Mouse (Mus musculus): ENCODE data around the gene Best2.

Best2 gene

DNA sequence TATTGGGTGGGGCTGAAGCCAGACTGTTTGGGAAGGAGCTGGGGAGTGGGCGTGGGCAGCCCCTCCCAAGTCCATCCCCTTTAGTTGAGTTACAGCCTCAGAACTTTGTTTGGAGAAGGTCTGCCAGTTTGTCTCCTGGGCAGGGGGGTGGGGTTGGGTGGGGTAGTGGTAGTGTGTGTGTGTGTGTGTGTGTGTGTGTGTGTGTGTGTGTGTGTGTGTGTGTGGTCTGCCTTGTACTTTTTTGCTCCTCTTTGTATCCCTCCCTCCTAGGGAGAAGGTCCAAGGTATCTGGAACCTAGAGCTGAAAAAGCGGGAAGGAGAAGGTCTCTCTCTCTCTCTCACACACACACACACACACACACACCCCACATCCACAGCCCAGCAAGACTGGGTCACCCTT lies at the start of gene Best2:
TSS of gene Best2 (minus strand) at position 101 of the 400 bp plus-strand sequence.
- DNase-seq (ENCODE audit: extremely low read depth, low read depth): no peak

DNA sequence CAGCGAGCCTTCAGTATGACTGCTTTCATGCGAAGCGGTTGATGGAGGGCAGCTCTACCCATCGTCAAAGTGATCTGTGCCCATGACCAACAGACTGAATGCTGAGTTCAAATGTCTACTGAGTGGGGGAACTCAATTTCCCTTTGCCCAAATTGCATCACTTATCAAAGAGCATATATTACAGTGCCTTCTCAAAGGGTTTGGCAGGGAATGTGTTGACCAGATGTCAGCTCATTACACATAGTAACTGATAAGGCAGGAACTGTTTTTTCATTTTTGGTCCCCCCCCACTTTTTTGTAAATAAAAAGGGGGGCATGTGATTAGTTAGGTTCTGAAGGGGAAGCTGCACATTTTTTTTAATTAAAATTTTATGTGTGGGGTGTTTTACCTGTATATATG lies 48.3 kb upstream of the Best2 start:
- DNase-seq (ENCODE audit: extremely low read depth, low read depth): no peak

GRCm38 (mm10) chr8:85059879-85060616 lies 45.7 kb upstream of the Best2 start, which contains the start of gene Fbxw9:
Gene Fbxw9 (plus strand): TSS chr8:85060055.
- DNase-seq (ENCODE audit: extremely low read depth, low read depth): peak; percentile 52

GRCm38 (mm10) chr8:85057367-85057766 lies 43.0 kb upstream of the Best2 start:
- DNase-seq (ENCODE audit: extremely low read depth, low read depth): no peak

- DNase-seq (ENCODE audit: extremely low read depth, low read depth): no peak
Observed at GRCm38 (mm10) chr8:85043619-85044018, 29.3 kb upstream of the Best2 start.

GRCm38 (mm10) chr8:85037681-85038531 lies 23.6 kb upstream of the Best2 start:
- DNase-seq (ENCODE audit: extremely low read depth, low read depth): peak; percentile 26

GRCm38 (mm10) chr8:85037366-85037680 lies 23.0 kb upstream of the Best2 start:
- DNase-seq (ENCODE audit: extremely low read depth, low read depth): peak; percentile 42

DNA sequence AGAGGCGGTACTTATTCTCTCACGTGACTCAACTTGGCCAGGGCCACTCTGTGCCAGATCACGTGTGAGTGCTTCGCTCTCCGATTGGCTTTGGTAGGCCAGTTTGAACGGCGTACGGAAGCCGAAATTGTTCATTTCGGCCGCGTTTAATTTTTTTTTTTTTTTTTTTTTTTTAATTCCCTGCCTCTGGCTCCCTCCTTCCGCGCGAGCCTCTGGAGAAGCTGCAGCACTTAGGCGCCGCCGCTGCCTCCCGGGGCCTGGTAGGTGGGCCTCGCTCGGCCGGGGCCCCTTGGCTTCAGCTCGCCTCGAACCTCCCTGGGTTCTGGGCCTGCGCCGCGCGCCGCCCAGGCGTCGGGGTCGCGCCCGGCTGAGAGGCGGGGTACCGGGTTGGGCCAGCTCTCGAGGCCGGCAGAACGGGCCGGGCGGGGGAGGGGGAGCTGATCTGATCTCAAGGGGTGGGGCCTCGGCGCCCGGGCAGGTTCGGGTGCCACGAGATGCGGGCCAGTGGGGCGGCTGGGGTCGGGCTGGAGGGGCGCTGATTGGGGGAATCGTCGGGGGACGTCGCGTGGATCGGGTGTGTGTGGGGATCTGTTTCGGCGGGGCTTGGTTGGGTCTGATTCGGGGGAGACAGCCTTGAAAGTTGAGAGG lies 22.5 kb upstream of the Best2 start, which contains the start of gene Tnpo2:
TSS of gene Tnpo2 (plus strand) at position 198 of the 648 bp plus-strand sequence.
- peak; percentile 98 for DNase-seq (ENCODE audit: extremely low read depth, low read depth)

DNA sequence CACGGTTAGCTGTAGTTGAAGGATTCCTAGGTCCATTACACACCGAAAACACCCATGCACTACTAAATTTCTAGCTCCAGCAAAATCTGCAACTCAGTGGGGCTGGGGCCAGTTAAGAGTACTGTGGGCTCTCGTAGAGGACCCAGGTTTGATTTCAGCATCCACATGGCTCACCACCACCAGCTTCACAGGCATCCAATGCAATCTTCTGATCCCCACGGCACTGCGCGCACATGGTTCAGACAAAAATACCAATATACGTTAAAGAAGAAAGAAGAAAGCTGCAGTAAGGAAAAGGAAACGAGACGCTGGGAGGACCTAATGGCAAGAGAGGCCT lies 22.0 kb upstream of the Best2 start:
- DNase-seq (ENCODE audit: extremely low read depth, low read depth): no peak

DNA sequence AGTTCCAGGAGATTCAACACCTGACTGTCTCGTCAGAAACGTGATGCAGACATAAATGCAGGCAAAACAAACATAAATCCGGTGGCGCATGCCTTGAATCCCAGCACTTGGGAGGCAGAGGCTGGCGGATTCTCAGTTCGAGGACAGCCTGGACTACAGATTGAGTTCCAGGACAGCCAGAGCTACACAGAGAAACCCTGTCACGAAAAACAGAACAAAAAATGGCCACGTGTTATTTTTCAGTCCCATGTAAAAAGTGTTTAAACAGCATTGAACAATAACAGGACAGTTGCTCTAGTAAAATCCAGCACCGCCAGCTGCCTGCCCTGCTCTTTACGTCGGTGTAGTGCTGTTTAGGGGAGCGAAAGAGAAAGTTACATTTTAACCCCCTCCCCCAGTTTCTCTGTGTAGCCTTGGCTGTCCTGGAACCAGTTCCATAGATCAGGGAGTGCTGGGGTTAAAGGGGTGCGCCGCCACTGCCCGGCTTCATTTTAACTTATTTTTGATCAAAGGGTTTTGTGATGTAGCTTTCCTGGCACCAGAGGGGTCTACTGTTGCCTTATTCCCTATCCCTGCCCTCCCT lies 21.5 kb upstream of the Best2 start:
- peak; percentile 28 for DNase-seq (ENCODE audit: extremely low read depth, low read depth)

- no peak for DNase-seq (ENCODE audit: extremely low read depth, low read depth)
Observed at GRCm38 (mm10) chr8:85035165-85035727, 20.9 kb upstream of the Best2 start.

- DNase-seq (ENCODE audit: extremely low read depth, low read depth): peak; percentile 71
Observed at GRCm38 (mm10) chr8:85034764-85035163, 20.4 kb upstream of the Best2 start.

GRCm38 (mm10) chr8:85033867-85034266 lies 19.5 kb upstream of the Best2 start:
- no peak for DNase-seq (ENCODE audit: extremely low read depth, low read depth)

DNA sequence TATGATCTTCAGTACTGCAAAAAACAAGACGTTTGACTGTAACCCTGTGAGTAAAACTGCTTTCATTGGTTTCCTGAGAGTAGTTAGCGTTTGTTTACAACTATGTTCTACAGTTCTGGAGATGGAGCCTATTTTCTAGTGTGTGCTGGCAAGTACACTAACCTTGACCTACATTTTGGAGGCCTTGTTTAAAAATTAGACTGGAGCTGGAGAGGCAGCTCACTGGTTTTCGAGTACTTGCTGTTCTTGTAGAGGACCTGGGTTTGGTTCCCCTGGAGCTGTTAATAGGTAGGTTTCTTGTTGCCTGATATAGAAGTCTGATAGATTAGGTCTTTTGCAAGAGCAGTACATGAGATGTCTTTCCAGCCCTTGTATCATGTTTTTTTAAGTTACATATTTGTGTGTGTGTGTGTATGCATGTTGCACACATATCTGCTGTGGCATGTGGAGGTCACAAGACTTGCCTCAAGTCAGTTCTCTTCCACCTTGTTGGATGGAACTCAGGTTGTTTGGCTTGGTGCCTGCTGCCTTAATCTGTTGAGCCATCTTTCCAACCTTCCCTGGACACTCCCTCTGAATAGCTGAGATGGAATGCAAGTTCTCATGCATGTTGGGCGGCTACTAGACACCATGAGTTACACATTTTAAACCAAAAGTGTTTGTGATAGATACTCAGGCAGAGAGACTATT lies 18.4 kb upstream of the Best2 start:
- no peak for DNase-seq (ENCODE audit: extremely low read depth, low read depth)

DNA sequence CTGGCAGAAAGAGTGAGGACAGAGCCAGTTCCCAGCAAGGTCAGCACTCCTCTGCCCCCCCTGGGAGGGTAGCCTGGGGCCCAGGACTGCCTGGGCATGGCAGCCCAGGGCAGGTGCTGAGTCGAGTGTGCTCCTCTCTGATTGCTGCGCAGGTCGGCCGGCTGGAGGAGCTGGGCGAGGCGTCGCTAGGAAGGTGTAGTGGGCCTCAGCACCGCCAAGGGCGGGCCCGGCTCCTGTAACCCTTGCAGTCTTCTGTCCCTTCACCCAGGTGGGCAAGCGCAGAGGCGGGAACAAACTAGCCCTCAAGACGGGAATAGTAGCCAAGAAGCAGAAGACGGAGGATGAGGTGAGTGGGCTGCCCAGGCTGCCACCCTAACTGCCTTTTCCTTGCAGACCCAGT lies 14.9 kb upstream of the Best2 start:
- no peak for DNase-seq (ENCODE audit: extremely low read depth, low read depth)

DNA sequence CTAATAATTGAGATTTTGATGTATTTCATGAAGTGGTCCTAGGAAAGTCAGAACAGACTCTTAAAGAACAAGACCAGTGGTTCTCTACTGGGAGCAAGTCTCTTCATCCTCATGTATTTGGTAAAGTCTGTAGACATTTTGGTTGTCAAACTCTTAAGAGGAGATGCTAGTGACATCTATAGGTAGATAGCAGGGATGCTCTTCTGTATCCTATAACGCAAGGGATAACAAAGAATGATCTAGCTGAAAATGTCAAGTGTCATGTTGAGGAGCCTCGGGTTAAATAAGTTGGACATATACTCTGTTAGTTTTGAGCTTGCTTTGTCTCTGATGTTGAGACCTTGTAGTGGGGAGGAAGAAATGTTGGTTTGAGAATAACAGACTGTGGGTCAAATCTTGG lies 13.6 kb upstream of the Best2 start:
- no peak for DNase-seq (ENCODE audit: extremely low read depth, low read depth)

DNA sequence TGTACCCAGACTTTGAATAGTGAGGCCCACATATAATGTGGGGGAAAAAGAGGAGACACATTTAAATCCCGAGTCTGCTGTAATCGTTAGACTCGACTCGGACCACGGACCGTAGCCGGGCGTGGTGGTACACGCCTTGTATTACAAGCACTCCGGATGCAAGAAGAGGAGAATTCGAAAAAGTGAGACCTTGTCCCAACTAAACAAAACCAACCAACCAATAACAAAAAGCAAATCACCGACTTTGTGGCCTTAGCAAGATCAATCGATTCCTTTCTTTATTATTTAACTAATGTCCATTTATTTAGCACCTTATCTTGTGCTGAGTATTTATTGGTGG lies 13.2 kb upstream of the Best2 start:
- no peak for DNase-seq (ENCODE audit: extremely low read depth, low read depth)

DNA sequence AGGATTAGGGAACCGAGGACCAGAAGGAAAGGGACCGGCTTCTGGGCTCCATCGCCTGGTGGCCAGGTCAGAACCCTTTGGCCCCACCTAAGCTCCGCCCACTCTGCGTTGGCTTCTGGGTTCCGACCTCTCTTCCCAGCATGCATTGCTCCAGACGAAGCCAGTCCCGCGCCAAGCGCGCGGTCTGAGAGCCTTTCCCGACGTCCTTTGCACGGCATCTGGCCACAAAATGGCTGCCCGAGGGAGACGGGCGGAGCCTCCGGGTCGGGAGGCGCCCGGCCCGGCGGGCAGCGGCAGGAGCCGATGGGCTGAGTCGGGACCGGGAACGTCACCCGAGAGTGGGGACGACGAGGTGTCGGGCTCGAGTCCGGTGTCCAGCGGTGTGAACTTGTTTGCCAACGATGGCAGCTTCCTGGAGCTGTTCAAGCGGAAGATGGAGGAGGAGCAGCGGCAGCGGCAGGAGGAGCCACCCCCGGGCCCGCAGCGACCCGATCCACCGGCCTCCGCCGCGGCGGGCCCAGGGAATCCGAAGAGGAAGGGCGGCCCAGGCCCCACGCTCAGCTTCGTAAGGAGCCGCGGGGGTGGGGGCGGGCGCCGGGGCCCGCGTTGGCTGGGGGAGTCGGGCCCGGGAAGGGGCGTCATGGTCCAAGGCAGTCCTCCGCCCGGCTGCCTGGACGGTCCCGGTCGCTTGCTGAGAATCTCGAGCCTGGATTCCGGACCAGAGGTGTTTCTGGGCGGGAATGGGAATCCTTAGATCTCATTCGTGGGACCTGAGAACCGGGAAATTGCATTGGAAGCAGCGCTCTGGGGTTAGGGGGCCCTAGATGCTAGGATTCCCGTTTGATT lies 12.6 kb upstream of the Best2 start, which contains the start of gene Trir:
TSS of gene Trir (plus strand) at position 154 of the 846 bp plus-strand sequence.
- DNase-seq (ENCODE audit: extremely low read depth, low read depth): peak; percentile 89

GRCm38 (mm10) chr8:85025098-85025932 lies 11.0 kb upstream of the Best2 start, which contains the start of gene Asna1:
Gene Asna1 (minus strand): TSS chr8:85025281.
- peak; percentile 99 for DNase-seq (ENCODE audit: extremely low read depth, low read depth)

Measured in MEL-GATA-1-ER (cell line).